Mouse (Mus musculus) limb, embryonic 11.5 days (tissue): Measurements from ENCODE around the gene Map3k13. TPM values are rescaled to one million over a fixed set of nuclear protein-coding genes. Genes with fewer than 3 reads are reported as not detected.

ENCODE experiments used
- ATAC-seq: fragments of 200-750 bp; cut with Nextera tagmentation; 2 replicates; pipeline ENCODE4 v1.8.0; 2017; ENCODE audit warnings: low read depth; ENCODE audit not compliant: insufficient number of reproducible peaks, low FRiP score, low TSS enrichment
- DNase-seq: peaks from one replicate; pipeline ENCODE4 v3.0.0-alpha.2; 2015; ENCODE audit warnings: low spot score
- H3K27ac ChIP-seq: fragments of 300-500 bp; sonication (generic); replicated peaks from 2 replicates; pipeline ENCODE4 v1.5.1; 2014; ENCODE audit warnings: low read depth, mild to moderate bottlenecking, low read length
- H3K27me3 ChIP-seq: fragments of 300-500 bp; sonication (generic); 2 replicates; pipeline ENCODE4 v1.6.1; 2014; ENCODE audit warnings: mild to moderate bottlenecking, low read length, mixed read lengths; ENCODE audit not compliant: control insufficient read depth, insufficient read depth
- H3K36me3 ChIP-seq: fragments of 300-500 bp; sonication (generic); 2 replicates; pipeline ENCODE4 v1.6.1; 2014; ENCODE audit warnings: mild to moderate bottlenecking, low read length, moderate library complexity, mixed read lengths; ENCODE audit not compliant: control insufficient read depth, insufficient read depth
- H3K4me1 ChIP-seq: fragments of 300-500 bp; sonication (generic); 2 replicates; pipeline ENCODE4 v1.6.1; 2014; ENCODE audit warnings: low read length, mixed read lengths; ENCODE audit not compliant: control insufficient read depth, insufficient read depth
- H3K4me2 ChIP-seq: fragments of 300-500 bp; sonication (generic); 2 replicates; pipeline ENCODE4 v1.6.1; 2014; ENCODE audit warnings: low read depth, mild to moderate bottlenecking, moderate library complexity; ENCODE audit not compliant: severe bottlenecking
- H3K4me3 ChIP-seq: fragments of 300-500 bp; sonication (generic); 2 replicates; pipeline ENCODE4 v1.5.1; 2014; ENCODE audit warnings: low read depth, low read length
- H3K9ac ChIP-seq: fragments of 300-500 bp; sonication (generic); 2 replicates; pipeline ENCODE4 v1.6.1; 2014; ENCODE audit warnings: mild to moderate bottlenecking, low read length
- H3K9me3 ChIP-seq: fragments of 300-500 bp; sonication (generic); 2 replicates; pipeline ENCODE4 v1.6.1; 2016; ENCODE audit warnings: low read length; ENCODE audit not compliant: control insufficient read depth
- WGBS: fragments of 180-500 bp; shearing (Covaris S2); extraction: QIAGEN DNeasy Blood & Tissue Kit; methylation state at CpG from one replicate; pipeline ENCODE4 v1.1.7; 2014; 5-methylcytosine and 5-hydroxymethylcytosine counted together
- polyA plus RNA-seq: library from polyadenylated mRNA; unstranded; fragments of >200 nt; fragmentation: Nextera tagmentation; extraction: Ambion mirVana; gene quantifications from 2 replicates; pipeline ENCODE4 v1.2.1, GENCODE M21; 2014

Gene Map3k13
- polyA plus RNA-seq, 1 experiment from 2014 or later, result 1.3 TPM

DNA sequence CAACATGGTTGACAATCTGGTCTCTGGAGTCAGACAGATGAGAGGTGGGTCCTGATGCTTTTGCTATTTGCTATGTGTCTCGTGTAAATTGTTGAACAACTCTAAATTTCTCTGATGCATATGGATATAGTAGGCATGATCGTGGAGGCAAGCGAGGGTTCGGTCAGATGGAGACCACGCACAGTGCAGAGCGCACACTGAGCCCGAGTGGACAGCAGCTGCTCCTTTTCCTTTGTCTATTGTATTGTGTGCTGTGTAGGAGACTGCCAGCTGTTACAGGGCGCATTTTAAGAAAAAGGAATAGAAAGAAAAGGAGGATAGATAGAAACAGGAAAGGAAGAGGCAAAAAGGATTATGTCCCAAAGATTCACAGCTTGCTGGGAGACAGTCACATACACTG lies 64.7 kb downstream of the Map3k13 start:
- H3K9me3 ChIP-seq, result no peaks in the 10 kb centered on the region
- H3K4me2 ChIP-seq, result no peak overlapping the region
- ATAC-seq, result no peak
- H3K4me1 ChIP-seq, result peaks cover 5% of the 10 kb centered on the region; the same call in 1 of the 2 replicates
- H3K4me3 ChIP-seq, result no peak overlapping the region
- H3K27me3 ChIP-seq, result no peaks in the 10 kb centered on the region
- no peaks in the 10 kb centered on the region for H3K36me3 ChIP-seq
- no peak for DNase-seq
- 94% methylated on average over 8 of the region's 8 CpGs for WGBS
- H3K9ac ChIP-seq, result no peak overlapping the region
- H3K27ac ChIP-seq, result no peak overlapping the region

DNA sequence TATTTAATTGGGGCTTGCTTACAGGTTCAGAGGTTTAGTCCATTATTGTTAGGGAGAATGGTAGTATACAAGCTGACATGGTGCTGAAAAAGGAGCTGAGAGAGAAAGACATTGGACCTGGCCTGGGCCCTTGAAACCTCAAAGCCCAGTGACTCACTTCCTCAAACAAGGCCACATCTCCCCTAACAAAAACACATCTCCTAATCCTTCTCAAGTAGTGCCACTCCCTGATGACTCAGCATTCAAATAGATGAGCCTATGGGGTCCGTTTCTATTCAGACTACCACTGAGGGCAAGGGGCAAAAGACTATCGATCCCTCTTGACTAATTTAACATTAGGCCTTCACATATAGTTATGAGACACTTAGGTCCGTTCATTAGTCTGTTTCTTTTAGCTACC lies 68.3 kb downstream of the Map3k13 start:
- WGBS, result 93% methylated on average over 3 of the region's 3 CpGs

DNA sequence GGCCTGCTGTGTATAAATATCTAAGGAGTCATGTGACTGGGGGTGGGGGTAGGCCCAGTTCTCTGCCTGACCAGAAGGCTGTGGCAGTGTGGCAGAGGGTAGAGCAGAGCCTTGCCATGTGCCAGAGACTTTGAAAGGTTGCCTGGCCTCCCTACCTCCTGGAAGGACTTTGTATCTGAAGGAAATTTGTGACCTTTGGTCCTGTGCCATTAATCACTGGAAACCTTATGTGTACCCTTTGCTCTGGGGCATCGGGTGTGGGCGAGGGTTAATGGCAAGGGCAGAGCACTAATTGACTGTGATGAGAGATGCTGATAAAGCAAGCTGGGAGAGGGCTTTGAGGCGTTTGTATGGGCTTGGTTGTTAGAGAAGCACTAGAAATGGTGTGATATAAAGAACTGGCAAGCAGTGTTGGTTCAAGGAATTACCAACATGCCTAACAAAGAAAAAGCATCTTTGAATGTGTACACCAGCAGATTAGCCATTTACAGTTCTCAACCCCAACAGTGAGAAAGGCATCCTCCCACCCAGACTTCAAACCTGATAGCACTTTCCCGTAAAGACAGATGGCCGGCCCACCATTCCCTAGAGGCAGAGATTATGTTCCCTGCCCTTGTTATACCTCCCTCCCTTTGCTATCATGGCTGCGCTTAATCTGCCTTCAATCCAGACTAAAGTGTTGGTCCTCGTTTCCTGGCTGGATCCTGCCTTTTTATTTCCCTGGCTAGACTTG lies 71.3 kb downstream of the Map3k13 start:
- H3K4me1 ChIP-seq, result peaks cover 18% of the 10 kb centered on the region
- H3K27ac ChIP-seq, result no peak overlapping the region
- peak; percentile 39 for DNase-seq
- 0 out of 2 replicates have a peak, but pooled peaks have one; percentile 17 for ATAC-seq
- no peaks in the 10 kb centered on the region for H3K36me3 ChIP-seq
- 10% methylated on average over 7 of the region's 7 CpGs for WGBS
- H3K9me3 ChIP-seq, result no peaks in the 10 kb centered on the region
- H3K4me3 ChIP-seq, result no peak overlapping the region
- H3K27me3 ChIP-seq, result no peaks in the 10 kb centered on the region
- H3K9ac ChIP-seq, result no peak overlapping the region
- no peak overlapping the region for H3K4me2 ChIP-seq

More for the DNA sequence above, 68.3 kb downstream of the Map3k13 start:
- no peaks in the 10 kb centered on the region for H3K9me3 ChIP-seq
- H3K4me3 ChIP-seq, result no peak overlapping the region
- no peak overlapping the region for H3K4me2 ChIP-seq
- no peaks in the 10 kb centered on the region for H3K36me3 ChIP-seq
- H3K27me3 ChIP-seq, result no peaks in the 10 kb centered on the region
- DNase-seq (no peak), ATAC-seq (no peak)
- peaks cover 4% of the 10 kb centered on the region for H3K4me1 ChIP-seq
- no peak overlapping the region for H3K9ac ChIP-seq
- no peak overlapping the region for H3K27ac ChIP-seq

DNA sequence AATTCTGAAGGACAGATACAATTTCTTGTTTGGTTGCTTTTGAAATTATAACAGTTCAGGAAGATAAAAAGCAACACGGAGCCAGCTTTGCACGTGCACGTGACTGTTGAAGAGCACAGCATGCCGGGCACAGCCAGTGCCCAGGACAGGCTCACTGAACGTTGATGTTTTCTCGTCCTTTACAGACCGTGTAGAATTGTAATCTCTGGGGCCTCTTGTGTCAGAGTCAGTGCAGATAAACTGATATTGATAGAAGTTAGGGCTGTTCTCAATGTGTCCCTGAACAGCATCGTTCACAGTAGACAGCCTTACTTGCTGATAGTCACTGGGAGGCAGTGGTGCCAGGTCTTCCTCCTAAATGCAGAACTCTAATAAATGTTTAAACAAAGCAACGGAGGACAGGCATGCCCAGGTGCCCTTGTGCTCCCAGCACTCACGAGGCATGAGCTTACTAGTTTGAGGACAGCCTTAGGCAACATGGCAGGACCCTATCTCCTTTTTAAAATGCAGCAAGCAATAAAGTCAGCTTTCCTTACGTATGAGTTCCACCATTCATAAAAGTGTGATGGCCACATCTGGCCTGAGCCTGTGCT lies 71.9 kb downstream of the Map3k13 start:
- Histone ChIP-seq H3K9ac (no peak overlapping the region), H3K27ac (no peak overlapping the region), H3K4me2 (no peak overlapping the region), H3K4me3 (no peak overlapping the region), H3K36me3 (no peaks in the 10 kb centered on the region), H3K27me3 (no peaks in the 10 kb centered on the region), H3K4me1 (peaks cover 18% of the 10 kb centered on the region), H3K9me3 (no peaks in the 10 kb centered on the region)
- 55% methylated on average over 11 of the region's 11 CpGs for WGBS
- no peak for ATAC-seq
- no peak for DNase-seq

DNA sequence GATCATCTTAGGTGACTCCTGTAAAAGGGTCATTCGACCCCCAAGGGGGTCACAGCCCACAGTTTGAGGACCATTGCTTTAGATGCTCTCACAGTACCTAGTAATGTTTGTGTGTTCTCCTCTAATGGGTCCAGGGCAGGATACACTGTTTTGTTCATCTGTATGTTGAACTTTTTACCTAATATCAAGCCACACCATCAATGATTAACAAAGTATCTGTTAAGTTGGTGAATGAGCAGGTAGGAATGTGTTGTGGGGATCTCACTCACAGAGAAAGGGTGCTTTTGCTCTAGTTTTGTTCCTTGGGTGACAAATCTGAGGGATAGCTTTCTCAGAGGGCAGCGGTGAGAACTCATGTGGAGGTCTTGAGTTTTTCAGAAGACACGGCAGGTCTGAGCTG lies 73.6 kb downstream of the Map3k13 start:
- Histone ChIP-seq H3K27me3 (no peaks in the 10 kb centered on the region), H3K9ac (no peak overlapping the region), H3K27ac (no peak overlapping the region), H3K4me2 (no peak overlapping the region), H3K9me3 (no peaks in the 10 kb centered on the region), H3K36me3 (no peaks in the 10 kb centered on the region), H3K4me1 (peaks cover 18% of the 10 kb centered on the region), H3K4me3 (no peak overlapping the region)
- DNase-seq, result no peak
- no peak for ATAC-seq
- WGBS, result 90% methylated on average over 3 of the region's 3 CpGs

DNA sequence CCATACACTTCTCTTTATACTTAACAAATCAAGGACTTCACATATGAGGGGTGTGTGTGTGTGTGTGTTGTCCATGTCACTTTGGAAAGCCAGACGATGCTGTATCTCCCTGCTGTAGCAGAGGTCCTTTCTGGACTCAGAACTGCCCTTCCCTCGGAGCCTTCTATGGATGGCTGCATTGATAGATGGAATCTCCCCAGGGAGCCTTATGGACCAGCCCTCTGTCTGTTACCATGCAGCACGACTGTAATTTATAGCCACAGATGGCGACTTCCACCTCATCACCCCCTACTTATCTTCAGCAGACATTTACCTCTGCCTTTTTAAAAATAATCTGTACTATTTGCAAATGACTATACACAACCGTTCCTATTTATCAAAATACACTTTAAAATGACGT lies 74.5 kb downstream of the Map3k13 start:
- Histone ChIP-seq H3K36me3 (no peaks in the 10 kb centered on the region), H3K9ac (no peak overlapping the region), H3K4me2 (no peak overlapping the region; the same call in 1 of the 2 replicates), H3K4me1 (peaks cover 18% of the 10 kb centered on the region), H3K4me3 (no peak overlapping the region), H3K27me3 (no peaks in the 10 kb centered on the region), H3K9me3 (no peaks in the 10 kb centered on the region), H3K27ac (0 out of 2 replicates have a peak overlapping the region, but pooled peaks have one; percentile 23)
- ATAC-seq (no peak), DNase-seq (no peak)
- WGBS, result 35% methylated on average over 6 of the region's 6 CpGs

DNA sequence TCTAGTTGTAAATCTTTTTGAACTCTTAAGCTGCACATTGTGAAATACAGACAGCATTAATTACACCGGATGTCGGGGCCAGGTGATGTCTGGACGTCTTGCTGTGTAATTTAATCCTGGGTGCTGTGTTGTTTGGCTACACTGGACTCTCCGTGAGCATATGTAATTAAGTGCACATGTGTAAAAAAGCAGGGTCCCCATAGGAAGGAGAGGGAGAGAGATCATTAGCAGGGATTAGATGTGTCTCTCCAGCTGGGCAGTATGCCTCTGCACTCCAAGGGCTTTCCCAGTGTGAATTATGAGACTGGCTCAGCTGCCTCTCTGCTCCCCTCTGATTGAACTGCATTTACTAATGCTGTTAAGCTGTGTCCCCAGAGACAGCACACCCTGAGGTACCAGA lies 75.7 kb downstream of the Map3k13 start:
- Histone ChIP-seq H3K4me3 (no peak overlapping the region), H3K4me1 (peaks cover 18% of the 10 kb centered on the region), H3K36me3 (no peaks in the 10 kb centered on the region), H3K27me3 (no peaks in the 10 kb centered on the region), H3K4me2 (no peak overlapping the region; the same call in 1 of the 2 replicates), H3K27ac (peak overlapping the region; percentile 23; the same call in 1 of the 2 replicates), H3K9ac (no peak overlapping the region), H3K9me3 (no peaks in the 10 kb centered on the region)
- 5% methylated on average over 4 of the region's 4 CpGs for WGBS
- ATAC-seq, result peak; percentile 77
- peak; percentile 75 for DNase-seq

DNA sequence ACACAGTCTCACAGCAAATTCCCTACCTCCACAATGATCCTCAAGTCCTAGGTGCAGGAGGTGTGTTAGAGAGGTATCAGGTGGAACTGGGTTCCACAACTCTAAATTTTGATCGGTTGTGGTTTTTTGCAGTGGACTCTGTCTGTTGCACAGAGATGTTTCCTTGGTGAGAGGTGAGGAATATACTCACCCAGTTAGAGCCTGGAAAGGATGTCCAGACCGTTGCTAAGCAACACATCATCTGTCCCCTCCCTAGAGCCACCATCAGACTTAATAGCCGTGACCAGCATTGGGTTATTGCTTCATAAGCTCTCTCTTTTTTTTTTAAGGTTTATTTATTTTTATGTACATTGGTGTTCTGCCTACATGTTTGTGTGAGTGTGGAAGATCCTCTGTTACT lies 83.6 kb downstream of the Map3k13 start:
- Histone ChIP-seq H3K9ac (no peak overlapping the region), H3K4me2 (no peak overlapping the region), H3K36me3 (no peaks in the 10 kb centered on the region), H3K9me3 (no peaks in the 10 kb centered on the region), H3K4me1 (0 out of 2 replicates have a peak, but pooled peaks cover 4% of the 10 kb centered on the region), H3K4me3 (no peak overlapping the region), H3K27me3 (no peaks in the 10 kb centered on the region), H3K27ac (no peak overlapping the region)
- no peak for DNase-seq
- WGBS, result 92% methylated on average over 3 of the region's 3 CpGs
- no peak for ATAC-seq
